ENCODE assay signal across 8 mouse cellular contexts in genomic region chr11:121260211-121260906, GRCm38 (mm10). TPM values are rescaled to one million over a fixed set of nuclear protein-coding genes. Genes with fewer than 3 reads are reported as not detected.
DNase-seq lines count a peak whose midpoint lies in the region; ATAC-seq and TF ChIP-seq lines count a peak whose summit lies in the region.

No protein-coding gene starts in this region.

- WGBS in embryonic facial prominence, embryonic 14.5 days: under 1% methylated on average over 10 of the region's 60 CpGs
- under 1% methylated on average over 44 of the region's 60 CpGs for WGBS in heart, embryonic 14.5 days

- H3K79me2 ChIP-seq in C2C12 (ENCODE audit: control insufficient read depth, insufficient read depth): peaks cover 56% of the 10 kb centered on the region

- TF ChIP-seq CTCF in C2C12 (IDR thresholded peaks at IDR 0.05; ENCODE audit: control insufficient read depth, insufficient read depth, insufficient read length): no peak

- peak overlapping the region; percentile 85 for H3K27ac ChIP-seq in embryonic facial prominence, embryonic 14.5 days (replicated peaks; ENCODE audit: low read depth, low read length)
- peak overlapping the region; percentile 16 to 92; a peak in 2 of 4 replicates for H3K27ac ChIP-seq in heart, embryonic 14.5 days (replicated peaks in 1 of 2; ENCODE audit: control insufficient read depth in 1 of 2, insufficient read depth in 1 of 2, low read depth in 2 of 2, low read length in 2 of 2)

- H3K27me3 ChIP-seq in C2C12 (ENCODE audit: control insufficient read depth, insufficient read depth, insufficient read length): no peaks in the 10 kb centered on the region
- no peaks in the 10 kb centered on the region for H3K27me3 ChIP-seq in embryonic facial prominence, embryonic 14.5 days (replicated peaks; ENCODE audit: control insufficient read depth, insufficient read depth, low read length)
- no peaks in the 10 kb centered on the region for H3K27me3 ChIP-seq in heart, embryonic 14.5 days (ENCODE audit: control insufficient read depth, insufficient read depth, low read length)

- H3K9me3 ChIP-seq in embryonic facial prominence, embryonic 14.5 days (ENCODE audit: control insufficient read depth, low read length): no peaks in the 10 kb centered on the region
- no peaks in the 10 kb centered on the region for H3K9me3 ChIP-seq in heart, embryonic 14.5 days (ENCODE audit: control insufficient read depth, low read length)

- peak overlapping the region; percentile 97 for H3K4me3 ChIP-seq in C2C12 (ENCODE audit: insufficient read depth, poor library complexity, severe bottlenecking)
- H3K4me3 ChIP-seq in embryonic facial prominence, embryonic 14.5 days (ENCODE audit: low read depth, low read length): peak overlapping the region; percentile 96
- H3K4me3 ChIP-seq in heart, embryonic 14.5 days (ENCODE audit: control insufficient read depth in 1 of 2, insufficient read depth in 1 of 2, low read depth in 1 of 2, low read length in 2 of 2): peak overlapping the region; percentile 64 to 96

- ATAC-seq in embryonic facial prominence, embryonic 14.5 days (ENCODE audit: low read depth): peak; percentile 4; the same call in 1 of the 2 replicates
- ATAC-seq in heart, embryonic 14.5 days (ENCODE audit: insufficient number of reproducible peaks, insufficient read depth, low FRiP score, low read depth): peak; percentile 18; the same call in 1 of the 2 replicates

- H3K4me2 ChIP-seq in embryonic facial prominence, embryonic 14.5 days (ENCODE audit: low read depth, low read length): peak overlapping the region; percentile 91
- peak overlapping the region; percentile 88 for H3K4me2 ChIP-seq in heart, embryonic 14.5 days (ENCODE audit: low read length)

- H3K79me3 ChIP-seq in C2C12 (ENCODE audit: low read depth): peaks cover 49% of the 10 kb centered on the region

- peak overlapping the region; percentile 81 for H3ac ChIP-seq in C2C12 (ENCODE audit: control insufficient read depth, insufficient read length, low read depth)

- H3K9ac ChIP-seq in embryonic facial prominence, embryonic 14.5 days (ENCODE audit: low read depth, low read length): peak overlapping the region; percentile 95
- H3K9ac ChIP-seq in heart, embryonic 14.5 days (ENCODE audit: low read length): peak overlapping the region; percentile 97

- peak; percentile 57 for DNase-seq in adrenal gland, postnatal 14 days
- peak; percentile 9 for DNase-seq in embryonic facial prominence, embryonic 14.5 days (ENCODE audit: low spot score)
- peak; percentile 33 for DNase-seq in layer of hippocampus, adult 9-11 months
- peak; percentile 26 for DNase-seq in lung, postnatal 14 days
- peak; percentile 31 for DNase-seq in ovary, postnatal 36 days (ENCODE audit: low spot score)
- peak; percentile 36 to 64 for DNase-seq in thymus, postnatal 36 days

- H3K36me3 ChIP-seq in C2C12 (ENCODE audit: control insufficient read depth, insufficient read depth): peaks cover 40% of the 10 kb centered on the region
- H3K36me3 ChIP-seq in embryonic facial prominence, embryonic 14.5 days (ENCODE audit: control insufficient read depth, insufficient read depth, low read length): peaks cover 35% of the 10 kb centered on the region
- H3K36me3 ChIP-seq in heart, embryonic 14.5 days (ENCODE audit: control insufficient read depth, insufficient read depth, low read length): peaks cover 53% of the 10 kb centered on the region

- H3K4me1 ChIP-seq in embryonic facial prominence, embryonic 14.5 days (ENCODE audit: control insufficient read depth, insufficient read depth, low read length): peaks cover 9% of the 10 kb centered on the region
- peaks cover 5 to 13% of the 10 kb centered on the region in 2 experiments for H3K4me1 ChIP-seq in heart, embryonic 14.5 days (ENCODE audit: control insufficient read depth in 2 of 2, insufficient read depth in 2 of 2, low read length in 2 of 2)

TF ChIP-seq in C2C12, 6 proteins besides CTCF, POLR2A, EP300 and RAD21:
- TF ChIP-seq MYOD1 (IDR thresholded peaks at IDR 0.05; ENCODE audit: control insufficient read depth, insufficient read length, low read depth): no peak
- no peak for TF ChIP-seq USF1 (IDR thresholded peaks at IDR 0.05; ENCODE audit: low read depth)
- TF ChIP-seq CEBPB (IDR thresholded peaks at IDR 0.05; ENCODE audit: low read depth): no peak
- no peak for TF ChIP-seq MAX (IDR thresholded peaks at IDR 0.05)
- TF ChIP-seq FOSL1 (IDR thresholded peaks at IDR 0.05; ENCODE audit: insufficient read depth, low read length, poor library complexity, severe bottlenecking): no peak
- no peak for TF ChIP-seq MYOG (IDR thresholded peaks at IDR 0.05; ENCODE audit: control insufficient read depth, extremely low read depth, insufficient read length)

RNA-seq across cellular contexts. Expression of gene Foxk2, which starts 0.6 kb away (rescaled TPM):
- polyA plus RNA-seq in C2C12 (2012; fragmentation: generic; extraction: Trizol): 43.1 TPM
- total RNA-seq in adrenal gland, postnatal 14 days (2021): 36.9 and 37.5 TPM in 2 replicates
- 9.9 and 10.2 TPM in 2 replicates for polyA plus RNA-seq in embryonic facial prominence, embryonic 14.5 days (2014; fragmentation: Nextera tagmentation; extraction: Ambion mirVana)
- polyA plus RNA-seq in heart, embryonic 14.5 days (2014; fragmentation: Nextera tagmentation; extraction: Ambion mirVana): 9.2 TPM in 2 replicates

RNA-seq across cellular contexts. Expression of gene Narf, which starts 23.3 kb away (rescaled TPM):
- 4.0 TPM for polyA plus RNA-seq in C2C12 (2012; fragmentation: generic; extraction: Trizol)
- 29.9 and 36.5 TPM in 2 replicates for total RNA-seq in adrenal gland, postnatal 14 days (2021)
- 42.1 and 43.8 TPM in 2 replicates for polyA plus RNA-seq in embryonic facial prominence, embryonic 14.5 days (2014; fragmentation: Nextera tagmentation; extraction: Ambion mirVana)
- polyA plus RNA-seq in heart, embryonic 14.5 days (2014; fragmentation: Nextera tagmentation; extraction: Ambion mirVana): 57.8 and 58.0 TPM in 2 replicates

RNA-seq across cellular contexts. Expression of gene Cybc1, which starts 31.2 kb away (rescaled TPM):
- 23.8 TPM for polyA plus RNA-seq in C2C12 (2012; fragmentation: generic; extraction: Trizol)
- 14.3 and 23.7 TPM in 2 replicates for total RNA-seq in adrenal gland, postnatal 14 days (2021)
- polyA plus RNA-seq in embryonic facial prominence, embryonic 14.5 days (2014; fragmentation: Nextera tagmentation; extraction: Ambion mirVana): 40.0 and 42.3 TPM in 2 replicates
- polyA plus RNA-seq in heart, embryonic 14.5 days (2014; fragmentation: Nextera tagmentation; extraction: Ambion mirVana): 22.7 and 23.1 TPM in 2 replicates

RNA-seq across cellular contexts. Expression of gene Ogfod3, which starts 55.8 kb away (rescaled TPM):
- polyA plus RNA-seq in C2C12 (2012; fragmentation: generic; extraction: Trizol): 10.8 TPM
- 23.0 and 24.6 TPM in 2 replicates for total RNA-seq in adrenal gland, postnatal 14 days (2021)
- polyA plus RNA-seq in embryonic facial prominence, embryonic 14.5 days (2014; fragmentation: Nextera tagmentation; extraction: Ambion mirVana): 23.4 and 25.4 TPM in 2 replicates
- polyA plus RNA-seq in heart, embryonic 14.5 days (2014; fragmentation: Nextera tagmentation; extraction: Ambion mirVana): 33.3 and 34.1 TPM in 2 replicates

RNA-seq across cellular contexts. Expression of gene Hexdc, which starts 56.1 kb away (rescaled TPM):
- 5.4 TPM for polyA plus RNA-seq in C2C12 (2012; fragmentation: generic; extraction: Trizol)
- 11.5 and 13.7 TPM in 2 replicates for total RNA-seq in adrenal gland, postnatal 14 days (2021)
- 7.3 and 9.0 TPM in 2 replicates for polyA plus RNA-seq in embryonic facial prominence, embryonic 14.5 days (2014; fragmentation: Nextera tagmentation; extraction: Ambion mirVana)
- 6.7 and 8.8 TPM in 2 replicates for polyA plus RNA-seq in heart, embryonic 14.5 days (2014; fragmentation: Nextera tagmentation; extraction: Ambion mirVana)

Comparison
In these comparisons a context has a peak if more than half of its experiments do, and no peak if none do; other contexts are left out.
1. Peak in every context shown above with its lines: DNase-seq, ATAC-seq, H3K4me3 ChIP-seq and H3K27ac ChIP-seq.